Mouse (Mus musculus) T-cell, adult 2 months (primary cell): ENCODE data around the gene Dyrk3.

Source experiments
- DNase-seq: peaks from one replicate; pipeline ENCODE4 v3.0.0; 2022; ENCODE audit warnings: low spot score

The Dyrk3 gene

DNA sequence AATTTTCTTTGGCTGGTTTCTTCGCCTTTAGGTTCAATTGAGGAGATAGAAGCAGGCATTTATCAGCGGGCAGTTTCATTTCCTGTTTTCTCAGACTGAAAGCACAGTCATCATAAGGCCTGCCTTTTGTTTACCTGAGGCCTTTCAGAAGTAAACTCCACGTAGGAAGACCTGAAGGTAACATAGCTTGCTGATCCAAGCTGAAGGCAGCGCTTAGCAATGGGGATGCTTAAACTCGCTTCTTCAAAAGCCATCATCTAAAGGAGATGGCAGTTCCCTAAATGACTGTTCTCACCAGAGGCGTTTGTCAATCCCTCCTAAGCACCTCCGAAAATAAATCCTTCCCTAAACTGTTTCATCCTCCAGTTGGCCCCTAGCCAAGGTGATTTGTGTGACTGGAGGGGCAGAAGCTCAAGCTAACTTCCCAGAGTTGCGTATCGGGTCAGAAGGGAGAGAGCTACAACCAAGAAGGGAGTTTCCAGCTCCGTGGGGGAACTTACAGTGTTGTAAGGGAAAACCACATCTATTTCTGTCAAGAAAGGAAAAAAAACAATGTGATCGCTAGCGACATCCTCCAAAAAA, 27.5 kb downstream of the Dyrk3 start:
- DNase-seq: peak; percentile 31

DNA sequence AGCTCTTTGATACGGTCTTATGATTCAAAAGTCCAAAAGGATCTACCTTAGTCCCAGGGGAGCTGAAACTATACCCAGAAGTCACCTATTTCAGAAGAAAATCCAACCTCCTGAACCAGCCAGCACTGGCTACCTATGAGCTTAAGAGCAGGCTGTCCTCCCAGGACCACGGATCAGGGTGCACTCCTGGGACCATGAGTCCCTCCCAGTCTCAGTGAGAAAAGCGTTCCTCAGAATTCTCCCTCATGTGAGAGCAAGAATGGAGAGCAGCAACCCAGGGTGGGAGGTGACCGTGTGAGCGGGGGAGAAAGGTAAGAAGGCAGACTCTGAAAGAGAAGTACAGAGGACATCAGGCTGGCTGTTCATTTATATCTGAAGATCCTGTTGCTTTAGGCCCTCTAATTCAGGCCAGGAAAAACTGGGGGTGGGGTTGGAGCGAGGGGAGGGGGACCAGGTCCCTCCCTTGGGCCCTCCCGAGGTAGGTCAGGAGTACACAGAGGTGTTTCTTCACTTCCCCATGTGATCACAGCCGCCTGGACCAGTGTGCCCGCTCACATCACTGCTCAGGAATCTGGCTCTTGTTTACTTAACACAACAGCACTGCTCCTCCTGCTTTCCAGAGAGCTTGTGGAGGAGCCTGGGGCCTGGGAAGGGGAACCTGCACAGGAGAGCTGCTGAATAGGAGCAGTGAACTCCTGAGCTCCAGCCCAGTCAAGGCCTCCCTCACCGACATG, 30.4 kb downstream of the Dyrk3 start:
- DNase-seq: no peak

DNA sequence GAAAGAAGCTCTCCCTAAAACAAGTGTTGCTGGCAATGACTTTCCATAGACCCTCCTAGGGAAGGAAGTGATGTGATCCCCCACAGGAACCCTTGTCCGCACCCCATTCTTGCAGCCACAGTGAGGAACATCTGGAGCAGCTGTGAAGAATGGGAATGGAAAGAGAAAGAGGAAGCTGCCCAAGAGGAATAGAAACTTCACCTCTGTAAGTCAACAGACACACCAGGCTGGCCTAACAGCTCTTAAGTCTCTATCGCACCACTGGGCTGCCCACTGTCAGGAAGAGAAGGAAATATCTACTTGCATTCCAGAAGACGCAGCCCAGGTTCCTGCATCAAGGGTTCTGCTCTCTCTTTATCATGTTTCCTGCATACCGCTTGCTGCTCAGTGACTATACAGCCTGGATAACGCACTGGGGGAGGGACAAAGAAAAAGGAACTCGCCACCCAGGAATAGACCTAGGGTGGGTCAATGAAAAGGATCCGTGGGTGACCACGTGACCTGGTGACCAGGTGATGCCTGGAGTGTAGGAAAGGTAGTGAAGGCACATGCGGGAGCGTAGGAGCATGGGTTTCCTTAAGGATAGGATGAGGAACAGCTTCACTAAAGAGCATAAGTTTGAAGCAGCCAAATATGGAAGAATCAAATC, 34.2 kb downstream of the Dyrk3 start:
- DNase-seq: no peak

DNA sequence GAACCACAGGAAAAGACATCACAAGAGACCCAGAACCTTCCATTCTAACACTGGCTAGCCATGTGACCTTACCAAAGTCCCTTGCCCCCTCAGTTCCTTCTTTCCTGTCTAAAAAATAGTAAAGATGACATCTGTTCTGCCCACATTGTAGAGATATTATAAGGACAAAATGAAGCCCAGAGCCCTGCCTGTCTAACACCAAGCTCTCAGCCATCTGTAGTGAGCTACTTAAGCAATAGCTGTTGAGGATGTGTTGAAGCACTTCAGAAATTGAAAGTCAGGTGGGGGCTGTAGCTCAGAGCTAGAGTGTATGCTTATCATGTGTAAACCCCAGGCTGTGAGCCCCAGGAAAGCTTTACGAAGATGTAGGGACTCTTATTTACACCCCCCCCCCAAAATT, 37.3 kb downstream of the Dyrk3 start:
- DNase-seq: no peak

DNA sequence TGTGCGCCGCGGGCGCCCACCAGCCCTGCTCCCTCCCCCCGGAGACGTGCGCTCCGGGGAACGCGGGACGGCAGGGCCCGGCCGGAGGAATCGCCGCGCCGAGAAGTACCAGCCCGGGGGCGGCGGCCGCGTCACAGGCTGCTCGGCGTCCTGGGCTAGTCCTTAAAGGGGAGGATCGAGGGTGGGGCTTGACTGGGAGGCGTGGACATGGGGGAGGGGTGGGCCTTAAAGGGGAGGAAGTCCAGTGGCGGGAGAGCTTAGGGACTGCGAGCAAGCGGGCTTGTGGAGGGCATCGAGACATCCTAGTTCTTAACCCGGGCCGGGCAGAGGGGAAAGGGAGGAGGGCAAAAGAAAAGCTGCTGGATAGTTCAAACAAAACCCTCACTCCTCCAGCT, 40.4 kb downstream of the Dyrk3 start, which contains the start of gene Mapkapk2:
Gene Mapkapk2, minus strand, starts transcription at position 127 of the 395 bp plus-strand sequence.
- peak; percentile 80 for DNase-seq

DNA sequence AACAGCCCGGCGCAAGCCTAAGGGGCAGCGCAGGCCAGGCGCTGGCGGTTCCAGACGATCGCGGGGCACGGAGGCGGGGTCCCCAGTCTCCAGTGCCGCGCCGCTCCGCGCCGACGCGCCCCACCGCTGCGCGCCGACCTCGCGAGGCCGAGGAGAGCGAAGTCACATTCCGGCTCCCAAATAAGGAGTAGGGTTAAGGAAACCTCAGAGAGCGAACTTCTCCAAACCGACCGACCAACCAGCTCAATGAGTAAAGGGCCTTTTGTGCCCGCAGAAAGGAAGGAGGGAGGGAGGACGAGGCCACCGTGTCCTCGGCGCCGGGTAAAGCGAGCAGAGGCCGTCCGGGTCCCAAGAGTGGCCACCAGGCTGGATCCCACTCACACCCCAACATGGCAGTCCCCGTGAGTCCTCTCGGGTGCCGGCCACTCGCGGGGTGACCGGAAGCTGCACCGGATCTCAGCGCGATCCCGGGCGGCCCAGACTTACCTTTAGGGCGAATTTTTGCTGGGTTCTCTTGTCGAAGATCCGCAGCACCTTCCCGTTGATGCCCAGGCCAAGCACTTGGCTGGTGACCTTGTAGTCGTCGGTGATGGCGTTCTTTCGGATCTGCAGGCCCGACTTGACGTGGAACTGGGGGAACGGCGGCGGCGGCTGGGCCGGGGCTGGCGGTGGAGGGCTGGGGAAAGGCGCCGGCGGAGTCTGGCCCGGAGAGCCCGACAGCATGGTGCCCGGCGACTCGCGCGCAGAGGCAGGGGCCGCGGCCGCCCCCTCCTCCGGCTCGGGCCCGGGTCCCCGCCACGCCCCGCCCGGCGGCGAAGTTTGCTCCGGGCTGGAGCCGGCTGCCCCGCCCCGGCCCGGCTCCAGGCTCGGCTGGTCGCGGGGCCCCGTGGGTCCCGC, 41.1 kb downstream of the Dyrk3 start:
- DNase-seq: peak; percentile 69

DNA sequence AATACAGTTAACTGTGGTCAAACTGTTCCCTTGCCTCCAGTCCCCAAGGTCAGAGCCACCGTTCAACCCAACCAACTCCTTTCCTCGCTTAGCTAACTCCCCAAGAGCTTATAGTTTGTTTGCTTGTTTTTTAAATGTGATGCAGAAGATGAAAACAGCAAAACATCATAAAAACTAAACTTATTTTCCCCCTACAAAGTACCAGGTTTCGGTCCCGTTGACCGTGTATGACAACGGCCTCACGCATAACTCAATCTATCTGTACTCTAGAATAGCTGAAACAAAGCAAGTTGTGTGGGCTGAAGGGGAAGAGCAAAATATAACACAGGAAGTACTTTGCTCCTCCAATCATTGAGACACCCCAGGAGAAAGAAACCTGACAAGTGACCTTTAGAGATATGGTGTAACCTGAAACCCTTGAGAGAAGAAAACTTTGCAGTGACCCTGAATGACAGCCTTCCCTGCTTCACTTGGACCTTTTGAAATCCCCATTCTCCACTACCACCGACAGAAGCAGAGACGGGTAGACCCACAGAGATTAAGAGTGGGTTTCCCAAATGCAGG, 41.9 kb downstream of the Dyrk3 start:
- no peak for DNase-seq

DNA sequence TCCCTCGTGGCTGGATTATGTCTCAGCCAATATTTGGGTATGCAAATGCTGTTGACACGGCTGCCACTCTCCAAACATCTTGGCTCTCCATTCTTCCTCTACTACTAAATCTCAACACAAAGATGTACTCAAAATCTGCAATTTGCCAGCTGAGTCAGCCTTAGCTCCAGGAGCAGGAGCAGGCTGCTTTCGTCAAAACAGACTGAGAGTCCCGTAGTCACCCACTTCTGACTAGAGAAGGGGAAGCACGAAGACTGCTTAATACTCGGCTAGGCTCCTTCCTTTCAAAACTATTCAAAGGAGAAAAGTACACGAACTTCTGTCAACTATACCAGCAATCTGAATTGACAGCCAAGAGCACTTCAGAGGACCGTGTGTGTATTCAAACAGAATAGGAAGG, 42.6 kb downstream of the Dyrk3 start:
- no peak for DNase-seq

DNA sequence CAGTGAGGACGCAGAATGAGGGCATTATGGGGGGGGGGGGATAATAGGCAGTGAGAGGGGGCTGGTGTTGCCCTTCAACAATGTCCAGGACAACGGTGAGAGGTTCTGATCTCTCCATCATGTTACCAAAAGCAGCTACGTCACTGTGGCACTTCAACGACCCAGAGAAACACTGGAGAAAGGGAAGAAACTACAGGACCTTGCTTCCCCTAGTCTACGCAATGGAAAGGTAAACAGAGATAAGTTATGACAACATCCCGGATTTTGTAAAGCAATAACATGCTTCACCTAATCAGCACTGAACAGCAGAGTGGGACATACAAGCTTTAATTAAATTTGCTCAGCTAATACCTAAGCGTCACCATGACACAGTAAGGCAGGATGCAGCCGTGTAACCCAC, 44.3 kb downstream of the Dyrk3 start:
- no peak for DNase-seq

DNA sequence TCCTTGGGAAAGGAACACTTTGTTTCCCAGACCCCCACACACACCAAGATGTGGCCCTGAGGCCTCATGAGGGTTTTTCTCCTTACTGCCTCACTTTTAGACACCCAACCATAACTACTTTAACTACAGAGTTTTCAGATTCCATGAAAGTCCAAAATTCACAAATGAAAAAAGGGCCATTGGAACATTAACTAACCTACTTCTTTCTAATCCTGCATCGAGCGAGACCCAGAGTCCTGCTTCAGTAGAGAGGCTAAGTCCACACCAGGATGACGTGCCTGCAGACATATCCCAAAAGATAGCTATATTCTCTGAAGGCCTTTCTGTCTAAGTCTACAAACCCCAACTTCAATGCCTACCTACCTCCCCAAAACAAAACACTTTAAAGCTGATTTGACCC, 45.3 kb downstream of the Dyrk3 start:
- DNase-seq: no peak

DNA sequence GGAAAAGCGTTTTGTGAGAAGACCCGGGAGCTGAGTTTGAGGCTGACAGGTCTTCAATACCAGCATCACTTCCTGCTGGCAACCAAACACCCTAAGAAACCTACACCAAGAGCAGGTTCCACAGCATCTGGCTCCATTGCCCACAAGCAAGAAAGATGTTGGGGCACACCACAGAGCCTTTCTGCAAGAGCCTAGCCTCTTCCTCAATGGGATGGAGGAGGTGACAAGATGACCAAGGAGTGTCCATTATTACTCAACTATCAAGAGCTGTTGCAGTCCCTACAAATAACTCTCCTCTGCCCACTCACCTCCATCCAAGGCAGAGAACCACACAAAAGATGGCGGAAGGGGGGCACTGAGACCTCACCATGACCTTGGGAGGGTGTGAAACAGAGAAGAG, 46.0 kb downstream of the Dyrk3 start:
- no peak for DNase-seq

DNA sequence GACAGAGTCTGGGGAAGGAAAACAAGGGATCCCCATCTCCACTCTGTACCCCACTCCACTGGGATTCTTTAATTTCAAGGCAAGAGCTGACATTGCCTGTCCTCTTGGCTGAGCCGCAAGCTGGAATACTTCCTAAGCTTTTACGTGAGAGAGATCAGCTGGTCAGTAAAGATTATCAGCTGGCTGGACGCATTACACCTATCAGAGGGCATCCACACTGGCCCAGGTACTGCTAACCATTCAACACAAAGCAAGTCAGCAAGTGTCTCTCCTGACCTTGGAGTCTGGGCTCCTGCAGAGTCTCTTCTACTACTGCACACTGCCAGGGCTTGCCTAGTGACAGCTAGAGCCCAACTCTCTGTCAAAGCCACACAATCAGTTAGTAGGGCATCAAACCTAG, 46.7 kb downstream of the Dyrk3 start:
- no peak for DNase-seq

DNA sequence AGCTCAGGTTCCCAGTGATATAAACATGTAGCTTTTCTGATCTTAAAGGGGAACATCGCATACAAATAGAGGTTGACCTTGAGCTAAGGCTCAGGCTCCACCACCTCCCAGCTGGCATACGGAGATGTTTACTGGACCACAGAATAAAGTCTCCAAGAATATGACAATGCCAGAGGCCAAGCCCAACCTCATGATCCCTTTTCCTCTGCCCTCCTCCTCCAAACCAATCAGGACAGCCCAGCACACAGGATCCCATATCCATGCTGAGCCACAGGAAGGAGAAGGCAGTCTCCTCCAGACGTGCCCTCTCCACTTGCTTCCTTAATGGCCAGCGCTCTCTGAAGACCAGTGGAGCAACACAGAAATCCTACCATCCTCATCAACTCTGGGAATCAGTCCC, 47.3 kb downstream of the Dyrk3 start:
- no peak for DNase-seq

DNA sequence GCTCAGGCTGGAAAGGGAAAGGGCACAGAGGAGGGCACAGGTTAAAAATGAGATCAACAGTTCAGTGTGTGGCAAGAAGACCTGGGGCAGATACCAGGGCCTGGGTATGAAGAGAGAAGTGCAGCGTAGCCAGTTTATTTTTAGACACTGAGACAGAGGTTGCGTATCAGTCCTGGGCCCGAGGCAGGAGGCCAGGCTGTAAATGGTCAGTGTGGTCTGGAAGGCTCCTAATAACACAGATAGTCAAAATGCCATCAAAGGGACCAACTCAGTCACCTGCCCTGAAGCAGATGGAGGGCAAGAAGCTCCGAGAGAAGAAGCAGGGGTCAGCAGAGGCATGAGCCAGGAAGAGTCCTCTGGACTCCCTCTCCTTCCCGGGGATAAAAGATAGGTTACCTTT, 47.9 kb downstream of the Dyrk3 start:
- DNase-seq: no peak

DNA sequence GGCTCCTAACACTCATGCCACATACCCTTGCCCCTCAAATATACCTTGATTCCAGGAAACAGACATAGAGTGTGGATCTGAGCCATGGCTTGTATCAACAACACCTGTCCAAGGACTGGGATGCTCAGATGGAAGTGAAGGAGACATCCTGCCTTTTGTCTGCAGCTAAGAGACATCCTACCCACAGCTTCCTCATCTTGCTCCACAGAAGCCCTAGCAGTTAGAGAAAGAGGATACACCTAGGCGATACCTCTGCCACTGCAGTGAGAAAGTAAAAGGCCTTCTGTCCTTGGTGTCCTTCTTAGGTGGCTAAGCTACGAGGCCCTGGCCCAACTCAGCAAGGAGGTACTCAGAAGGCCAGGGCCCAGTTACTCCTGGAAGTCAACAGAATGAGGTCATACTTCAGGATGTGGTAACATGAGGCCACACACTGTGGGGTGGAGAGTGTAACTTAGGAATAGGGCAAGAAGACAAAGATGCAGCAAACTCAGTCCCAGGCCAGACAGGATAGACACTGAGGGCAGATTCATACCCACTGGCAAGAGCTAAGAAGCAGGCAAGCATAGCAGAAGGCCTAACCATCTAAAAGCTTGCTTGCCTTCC, 48.5 kb downstream of the Dyrk3 start:
- peak; percentile 31 for DNase-seq

DNA sequence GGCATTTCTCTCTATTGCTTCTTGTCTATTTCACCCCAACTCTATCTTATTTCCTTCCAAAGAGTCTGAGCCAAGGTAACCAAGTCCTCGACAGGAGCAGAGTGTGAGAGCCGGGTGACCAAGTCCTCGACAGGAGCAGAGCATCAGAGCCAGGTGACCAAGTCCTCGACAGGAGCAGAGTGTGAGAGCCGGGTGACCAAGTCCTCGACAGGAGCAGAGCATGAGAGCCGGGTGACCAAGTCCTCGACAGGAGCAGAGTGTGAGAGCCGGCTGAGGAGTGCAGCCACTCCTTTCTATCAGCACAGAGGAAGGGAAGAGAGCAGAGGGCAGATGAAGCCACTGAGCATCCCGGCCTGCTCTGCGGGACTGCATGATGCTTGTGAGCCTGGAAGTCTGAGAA, 49.6 kb downstream of the Dyrk3 start:
- no peak for DNase-seq

DNA sequence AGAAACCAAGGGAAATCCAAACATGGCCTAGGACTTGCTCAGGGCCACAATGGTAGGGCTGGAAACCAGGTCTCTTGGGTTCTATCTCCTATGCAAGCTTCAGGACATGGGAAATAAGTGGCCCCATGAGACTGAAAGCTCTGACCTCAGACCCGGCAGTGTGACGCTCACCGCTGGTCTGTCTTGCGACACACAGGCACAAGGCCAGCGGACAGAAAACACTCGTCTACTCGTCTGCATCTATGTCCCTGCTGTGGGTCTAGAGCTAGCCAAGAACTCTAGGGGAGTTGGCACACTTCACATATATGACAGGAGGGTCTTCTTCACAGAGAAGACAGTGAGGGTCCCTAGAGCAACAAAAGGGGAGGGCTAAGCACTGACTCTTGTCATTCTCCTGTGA, 51.2 kb downstream of the Dyrk3 start:
- DNase-seq: no peak

DNA sequence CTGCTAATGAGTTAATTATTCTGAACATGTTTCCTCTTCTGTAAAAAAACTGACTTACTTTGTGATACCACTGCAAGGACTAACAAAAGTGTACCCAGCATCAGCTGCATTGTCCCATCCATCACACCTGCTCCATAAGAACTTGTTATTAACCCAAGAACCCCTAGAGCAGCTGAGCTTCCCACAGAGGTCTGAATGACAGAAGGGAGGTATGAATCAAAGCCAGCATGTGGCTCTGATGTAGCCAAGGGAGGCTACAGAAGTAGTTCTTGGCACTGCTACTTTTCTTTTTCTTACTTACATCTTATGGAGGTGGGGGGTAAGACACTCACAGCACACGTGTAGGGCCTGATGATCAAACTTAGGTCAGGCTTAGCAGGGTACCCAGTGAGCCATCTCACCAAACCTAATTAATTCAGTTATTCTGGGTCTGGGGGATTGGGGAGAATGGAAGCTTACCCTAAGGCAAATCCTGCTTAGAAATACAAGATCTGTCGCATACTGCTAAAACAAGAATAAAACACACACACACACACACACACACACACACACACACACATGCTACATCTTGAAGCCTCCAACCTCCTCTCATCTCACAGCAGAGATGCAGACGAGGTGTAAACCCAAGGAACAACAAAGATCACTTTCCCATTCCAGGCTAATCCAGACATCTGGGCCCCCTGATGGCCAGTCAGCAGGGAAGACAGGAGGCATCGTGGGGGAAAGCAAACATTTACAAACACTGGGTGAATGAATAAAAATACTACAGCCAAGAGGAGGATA, 52.0 kb downstream of the Dyrk3 start:
- DNase-seq: no peak

DNA sequence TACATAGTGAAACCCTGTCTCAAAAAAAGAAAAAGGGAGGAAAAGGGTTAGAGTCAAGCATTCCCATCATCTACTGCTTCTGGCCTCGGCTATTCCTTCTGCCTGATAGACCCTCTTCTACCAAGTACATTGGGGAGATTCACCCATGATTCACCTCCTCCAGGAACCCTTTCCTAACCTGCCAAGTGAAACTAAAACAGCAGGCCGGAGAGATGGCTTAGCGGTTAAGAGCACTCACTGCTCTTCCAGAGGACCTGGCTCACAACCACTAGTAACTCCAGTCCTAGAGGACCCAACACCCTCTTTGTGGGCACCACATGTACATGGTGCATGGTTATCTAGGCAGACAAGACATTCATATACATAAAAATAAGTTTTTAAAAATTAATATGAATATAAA, 52.9 kb downstream of the Dyrk3 start:
- DNase-seq: no peak

DNA sequence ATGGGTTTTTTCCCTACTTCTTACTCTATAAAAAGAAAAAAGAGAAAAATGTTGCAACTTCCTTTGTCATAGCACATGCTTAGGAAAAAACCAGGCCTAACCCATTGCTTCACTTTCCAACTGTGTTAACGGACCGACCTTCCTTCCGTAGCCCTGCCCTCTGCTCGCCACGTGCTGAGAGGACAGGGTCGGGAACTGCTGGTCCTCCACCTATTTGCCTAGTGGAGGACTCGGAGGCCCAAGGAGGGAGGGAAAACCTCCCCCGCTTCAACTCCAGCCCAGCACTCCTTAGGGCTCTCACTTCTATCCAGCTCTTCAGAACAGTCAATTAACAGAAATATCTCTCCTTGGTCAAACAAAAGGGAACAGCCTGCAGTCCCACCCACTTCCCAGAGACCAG, 53.9 kb downstream of the Dyrk3 start:
- DNase-seq: no peak

DNA sequence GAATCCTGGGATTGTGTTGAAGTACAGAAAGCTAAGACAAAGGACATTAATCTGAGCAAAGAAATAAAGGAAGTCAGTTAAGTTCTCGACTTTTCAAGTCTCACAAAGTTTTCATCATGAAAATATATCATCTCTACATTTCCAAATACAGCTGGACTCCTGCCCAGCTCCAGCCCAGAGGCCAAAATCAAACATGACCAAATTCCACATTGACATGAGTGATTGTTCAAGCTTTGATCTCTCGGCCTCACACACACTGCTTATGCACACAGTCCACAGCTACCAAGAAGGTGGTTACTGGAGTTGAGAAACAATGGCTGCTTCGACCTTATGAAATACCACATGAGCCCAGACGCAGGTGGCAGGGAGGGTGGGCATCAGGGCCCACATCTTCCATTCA, 54.5 kb downstream of the Dyrk3 start:
- no peak for DNase-seq
